In the genomic region with DNA sequence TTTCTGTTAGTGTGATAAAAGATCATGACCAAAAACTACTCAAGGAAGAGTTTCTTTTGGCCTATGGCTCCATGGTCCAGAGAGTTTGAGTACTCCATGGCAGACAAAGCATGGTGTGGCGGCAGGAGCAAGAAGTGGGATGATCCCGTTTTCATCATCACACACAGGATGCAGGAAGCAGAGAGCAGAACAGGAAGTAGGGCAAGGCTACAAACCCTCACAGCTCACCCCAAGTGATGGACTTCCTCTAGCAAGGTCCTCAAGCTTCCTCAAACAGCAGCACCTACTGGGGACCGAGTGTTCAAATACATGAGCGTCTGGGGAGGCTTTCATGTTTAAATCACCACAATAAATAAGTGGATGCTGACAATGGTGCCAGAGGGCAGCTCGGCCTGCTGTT, we compare ENCODE assay signal across 17 mouse cellular contexts.
DNase-seq lines count a peak whose midpoint lies in the region; ATAC-seq and TF ChIP-seq lines count a peak whose summit lies in the region.
"Had no signal": no experiment of that assay in that cellular context is flagged by ENCODE, and none has a peak within 500 bp of the region (broad histone marks: within the 10 kb centered on the region; RNA-seq: fewer than 3 reads in every experiment).

No protein-coding gene starts in this region.

- TF ChIP-seq CTCF in lung, embryonic 14.5 days (IDR thresholded peaks at IDR 0.05; ENCODE audit: low read depth), result no peak
- no peak for TF ChIP-seq CTCF in bone marrow macrophage, adult 2 months (IDR thresholded peaks at IDR 0.05; ENCODE audit: low read depth, low read length)

- peak; percentile 15 for DNase-seq in lung, embryonic 14.5 days
- DNase-seq in lung, postnatal 14 days, result no peak
- DNase-seq in thymus, postnatal 4 days, result peak; percentile 34
- DNase-seq in kidney, adult 8-10 months, result no peak
- DNase-seq in urinary bladder, postnatal 25 days (ENCODE audit: low spot score), result no peak
- DNase-seq: adrenal gland, postnatal 25 days; cerebellum, adult 18-20 months; gastrocnemius, postnatal 14 days; right cerebral cortex, postnatal 14 days had no signal

- H3K27me3 ChIP-seq in lung, embryonic 14.5 days (ENCODE audit: insufficient read depth, low read length), result no peaks in the 10 kb centered on the region
- H3K27me3 ChIP-seq: CH12.LX; neural tube, embryonic 13.5 days had no signal

- H3K4me2 ChIP-seq in lung, embryonic 14.5 days, result no peak overlapping the region
- H3K4me2 ChIP-seq: limb, embryonic 13.5 days; neural tube, embryonic 13.5 days had no signal

- H3K36me3 ChIP-seq in lung, embryonic 14.5 days (ENCODE audit: insufficient read depth), result no peaks in the 10 kb centered on the region
- H3K36me3 ChIP-seq in macrophage (ENCODE audit: inconsistent target), result no peaks in the 10 kb centered on the region
- H3K36me3 ChIP-seq: limb, embryonic 13.5 days; midbrain, embryonic 10.5 days; neural tube, embryonic 13.5 days had no signal

- H3K4me3 ChIP-seq in lung, embryonic 14.5 days (ENCODE audit: low read depth, low read length), result no peak overlapping the region
- H3K4me3 ChIP-seq in bone marrow macrophage, adult 2 months (ENCODE audit: insufficient read depth, low read length), result no peak overlapping the region
- H3K4me3 ChIP-seq in macrophage (ENCODE audit: inconsistent target), result no peak overlapping the region
- H3K4me3 ChIP-seq: limb, embryonic 13.5 days; midbrain, embryonic 10.5 days; neural tube, embryonic 13.5 days had no signal

- H3K4me1 ChIP-seq in lung, embryonic 14.5 days (ENCODE audit: insufficient read depth), result peaks cover 4% of the 10 kb centered on the region; the same call in 1 of the 2 replicates
- peaks cover 50% of the 10 kb centered on the region for H3K4me1 ChIP-seq in bone marrow macrophage, adult 2 months (ENCODE audit: control insufficient read depth, insufficient read depth, low read length)
- H3K4me1 ChIP-seq: limb, embryonic 13.5 days; midbrain, embryonic 10.5 days had no signal

- no peaks in the 10 kb centered on the region for H3K9me3 ChIP-seq in lung, embryonic 14.5 days (ENCODE audit: low read depth, low read length)
- H3K9me3 ChIP-seq: limb, embryonic 13.5 days; midbrain, embryonic 10.5 days; neural tube, embryonic 13.5 days had no signal

- WGBS in lung, embryonic 14.5 days, result 42% methylated on average over 5 of the region's 5 CpGs
- WGBS in macrophage (ENCODE audit: missing documents), result 37% methylated on average over 5 of the region's 5 CpGs

- TF ChIP-seq POLR2A in bone marrow macrophage, adult 2 months (IDR thresholded peaks at IDR 0.05; ENCODE audit: borderline replicate concordance, low read depth, low read length), result no peak

- no peak overlapping the region for H3K9ac ChIP-seq in lung, embryonic 14.5 days
- H3K9ac ChIP-seq: limb, embryonic 13.5 days; neural tube, embryonic 13.5 days had no signal

- H3K79me2 ChIP-seq in macrophage (ENCODE audit: inconsistent target), result no peaks in the 10 kb centered on the region

- no peak for ATAC-seq in lung, embryonic 14.5 days (ENCODE audit: insufficient read depth)
- ATAC-seq: hindbrain, embryonic 16.5 days had no signal

- H3K27ac ChIP-seq in lung, embryonic 14.5 days (ENCODE audit: low read depth), result no peak overlapping the region
- H3K27ac ChIP-seq in bone marrow macrophage, adult 2 months (ENCODE audit: insufficient read depth, low read depth, low read length), result peak overlapping the region; percentile 49
- H3K27ac ChIP-seq in macrophage, result peak overlapping the region; percentile 15; the same call in 1 of the 2 replicates
- H3K27ac ChIP-seq: kidney, postnatal 0 days; limb, embryonic 13.5 days; midbrain, embryonic 10.5 days; neural tube, embryonic 13.5 days had no signal

Comparison
In these comparisons a context has a peak if more than half of its experiments do, and no peak if none do; other contexts are left out.
1. DNase-seq: peak in lung, embryonic 14.5 days (single experiment) and thymus, postnatal 4 days (single experiment); none in lung, postnatal 14 days (single experiment), kidney, adult 8-10 months (0 of 2) and urinary bladder, postnatal 25 days (single experiment).